Mouse (Mus musculus) kidney, adult 11 months (tissue): ENCODE data around the gene Hunk.

Experiments
- DNase-seq: peaks from one replicate; pipeline ENCODE4 v3.0.0; 2022

Hunk gene

DNA sequence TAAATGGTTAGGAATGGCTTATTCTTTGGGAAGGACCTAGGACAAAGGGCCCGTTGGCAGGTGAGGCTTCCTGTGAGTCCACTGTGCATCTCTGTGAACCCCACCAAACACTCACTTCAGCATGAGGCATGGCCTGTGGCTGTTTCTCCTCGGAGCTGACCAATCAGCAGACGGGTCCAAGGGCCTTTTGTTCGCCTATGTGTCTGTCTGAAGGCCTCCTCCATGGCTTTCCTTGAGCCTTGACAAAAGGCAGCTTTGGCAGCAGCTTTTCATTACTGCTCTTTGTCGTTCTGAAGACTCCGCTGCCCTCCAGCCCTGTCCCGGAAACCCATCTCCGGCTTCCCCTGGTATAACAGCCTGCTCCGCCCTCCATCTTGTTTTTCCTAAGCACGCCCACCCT lies 54.8 kb downstream of the Hunk start:
- no peak for DNase-seq

DNA sequence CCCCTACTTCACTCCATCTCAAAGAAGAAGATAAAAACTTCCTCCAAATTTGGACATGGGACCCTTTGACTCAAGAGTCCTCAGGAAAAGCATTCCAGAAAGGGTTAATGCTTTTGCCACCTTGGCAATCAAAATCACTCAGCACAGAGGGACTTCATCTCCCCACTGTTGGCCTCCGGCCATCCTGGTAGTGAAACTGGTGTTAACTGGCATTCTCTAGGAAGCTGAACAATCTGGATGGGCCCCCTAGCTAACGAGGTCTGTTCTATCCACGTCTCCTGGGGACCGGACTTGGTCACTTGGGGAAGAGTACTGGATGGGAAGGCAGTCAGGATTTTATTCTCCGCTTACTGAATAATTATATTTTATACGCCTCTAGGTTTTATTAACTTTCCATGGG lies 57.2 kb downstream of the Hunk start:
- DNase-seq = no peak

DNA sequence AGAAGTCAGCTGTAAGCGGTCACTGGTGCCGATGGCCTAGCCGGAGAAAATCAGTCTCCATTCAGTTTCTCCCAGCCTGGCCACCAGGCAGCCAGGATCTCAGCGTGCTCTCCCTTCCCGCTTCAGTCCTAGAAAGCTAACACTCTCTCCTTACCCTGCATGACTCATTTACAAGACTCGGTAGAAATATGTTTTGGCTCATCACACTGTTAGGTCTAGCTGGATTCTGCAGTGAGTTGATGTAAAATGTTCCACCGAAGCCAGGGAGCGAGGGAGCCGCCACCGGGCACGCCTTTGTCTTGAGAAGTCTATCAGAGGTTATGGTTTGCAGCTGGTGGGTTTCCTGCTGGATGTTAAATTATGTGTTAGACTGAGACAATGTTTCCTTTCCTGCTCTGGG lies 67.4 kb downstream of the Hunk start:
- no peak for DNase-seq

DNA sequence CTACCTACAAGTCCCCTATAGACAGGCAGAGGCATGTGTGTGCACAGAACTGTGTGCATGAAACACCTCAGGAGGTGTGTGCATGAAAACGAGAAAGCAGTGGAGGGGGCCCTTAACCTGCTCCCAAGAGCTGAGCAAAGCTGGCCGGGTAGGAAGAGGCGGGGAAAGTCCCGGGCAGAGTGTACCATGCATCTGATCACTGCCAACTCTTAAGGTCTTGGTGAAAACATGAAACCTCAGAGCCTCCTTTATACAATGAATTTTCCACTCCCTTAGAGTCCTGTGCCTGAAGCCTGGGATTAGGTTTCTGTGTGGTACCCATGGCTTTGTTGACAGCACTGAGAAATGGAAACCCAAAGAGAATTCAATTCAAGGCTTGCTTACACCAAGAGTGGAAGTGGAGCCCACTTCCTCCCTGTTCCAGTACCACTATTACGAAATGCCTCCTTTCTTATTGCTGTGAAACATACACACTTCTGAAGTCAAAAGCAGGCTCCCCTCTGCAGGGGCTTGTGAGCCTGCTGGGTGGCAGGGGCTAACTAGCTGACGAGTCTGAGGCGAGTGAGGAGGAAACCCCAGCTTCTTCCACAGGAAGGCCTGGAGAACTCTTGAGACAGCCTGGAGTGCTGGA lies 70.8 kb downstream of the Hunk start:
- no peak for DNase-seq

DNA sequence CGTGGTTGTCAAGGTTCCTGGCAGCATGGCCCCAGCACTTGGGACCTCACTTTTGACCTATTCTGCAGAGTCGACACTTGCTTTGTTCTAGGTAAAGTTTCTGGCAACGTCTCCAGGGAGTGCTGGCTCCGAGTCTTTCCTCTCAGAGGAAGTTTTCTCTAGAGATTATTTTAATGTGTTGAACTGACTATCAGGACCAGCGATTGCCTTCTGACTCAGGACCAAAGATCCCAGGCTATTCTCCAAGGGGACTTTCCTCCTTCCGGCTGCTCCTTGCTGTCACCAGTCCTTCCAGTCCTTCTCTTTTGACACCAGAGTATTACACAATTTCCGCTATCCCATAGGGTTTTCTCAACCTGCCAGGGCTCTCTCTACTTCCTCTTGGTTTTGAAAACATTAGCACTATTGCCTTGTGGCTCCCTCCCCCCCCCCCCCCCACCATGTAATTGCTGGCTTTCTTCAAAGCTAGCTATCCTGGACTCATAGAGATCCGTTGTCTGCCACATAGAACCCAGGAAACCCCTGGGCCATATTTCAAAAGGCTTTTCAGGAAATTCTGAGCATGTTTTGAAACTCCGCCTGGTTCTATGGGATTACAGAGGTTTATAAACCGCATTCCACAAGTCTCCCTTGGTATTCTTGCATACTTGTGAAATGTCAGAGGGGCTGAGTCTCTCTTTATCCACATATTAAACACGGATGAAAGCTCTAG lies 73.2 kb downstream of the Hunk start:
- no peak for DNase-seq

DNA sequence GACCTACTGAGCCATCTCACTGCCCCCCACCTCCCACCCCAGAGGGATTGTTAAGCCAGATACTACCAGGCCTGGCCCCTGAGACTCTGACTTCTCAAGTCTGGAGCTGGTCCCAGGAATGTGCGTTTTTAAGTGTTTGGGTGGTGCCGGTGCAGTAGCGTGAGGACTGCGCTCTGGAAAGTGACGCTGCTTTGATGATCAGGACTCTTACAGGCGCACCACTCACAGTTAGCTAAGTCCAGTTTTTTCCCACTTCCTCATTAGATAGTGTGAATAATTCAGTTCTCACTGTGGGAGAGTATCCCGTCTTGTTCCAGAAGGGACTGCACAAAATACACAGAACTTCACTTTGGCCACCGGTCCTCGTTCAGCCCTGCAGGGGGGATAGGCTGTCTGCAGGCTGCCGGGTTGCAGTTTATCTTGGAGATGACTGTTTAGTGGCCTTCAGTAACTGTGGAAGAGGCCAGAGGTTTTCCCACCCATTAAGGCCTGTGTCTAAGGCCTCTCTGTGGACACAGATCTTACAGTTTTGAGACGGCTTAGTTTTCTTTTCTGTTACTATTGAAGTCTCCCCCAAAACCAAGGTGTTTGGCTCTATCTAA lies 75.6 kb downstream of the Hunk start:
- DNase-seq = no peak

DNA sequence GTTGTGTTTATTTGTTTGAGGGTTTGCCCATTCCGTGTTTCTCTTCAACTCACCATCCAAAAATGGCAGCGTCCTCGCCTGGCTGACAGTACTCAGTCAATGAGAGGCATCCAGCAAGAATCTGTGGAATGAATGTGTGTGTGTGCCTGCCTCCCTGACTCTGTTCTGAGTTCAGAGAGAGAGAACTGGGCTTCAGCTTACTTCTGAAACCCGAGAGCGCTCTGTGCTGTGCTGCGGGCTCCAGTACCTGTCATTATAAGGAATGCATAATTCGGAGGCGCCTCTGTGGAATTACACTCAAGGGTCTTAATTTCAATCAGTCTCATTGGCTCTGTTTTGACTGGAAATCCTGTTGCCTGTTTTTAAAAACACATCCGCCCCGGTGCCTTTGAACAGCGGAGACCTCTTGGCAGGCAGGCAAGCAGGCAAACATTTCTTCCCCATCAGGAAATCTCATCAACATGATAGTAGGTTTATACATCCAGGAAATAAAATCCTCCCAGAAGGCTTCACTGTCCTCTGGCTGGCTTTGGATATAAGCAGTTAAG lies 77.0 kb downstream of the Hunk start:
- DNase-seq = no peak

DNA sequence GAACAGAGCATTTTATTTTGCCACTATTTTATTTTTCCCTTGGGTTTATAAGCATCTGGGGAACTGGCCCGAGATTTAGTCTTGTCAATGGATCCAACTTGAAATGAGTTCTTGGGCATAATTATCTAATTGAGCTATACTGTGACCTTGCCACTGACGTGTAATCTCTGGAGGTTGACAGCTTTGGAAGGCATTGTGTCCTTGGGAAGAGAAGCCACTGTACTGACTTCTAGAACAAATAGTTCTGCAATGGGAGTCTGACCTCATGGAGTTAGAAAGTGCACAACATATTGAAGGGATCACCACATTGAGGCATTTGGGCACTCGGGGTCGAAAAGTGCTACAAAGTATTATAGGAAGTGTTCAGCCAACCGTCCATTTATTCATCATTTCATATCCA lies 79.3 kb downstream of the Hunk start:
- DNase-seq = no peak

DNA sequence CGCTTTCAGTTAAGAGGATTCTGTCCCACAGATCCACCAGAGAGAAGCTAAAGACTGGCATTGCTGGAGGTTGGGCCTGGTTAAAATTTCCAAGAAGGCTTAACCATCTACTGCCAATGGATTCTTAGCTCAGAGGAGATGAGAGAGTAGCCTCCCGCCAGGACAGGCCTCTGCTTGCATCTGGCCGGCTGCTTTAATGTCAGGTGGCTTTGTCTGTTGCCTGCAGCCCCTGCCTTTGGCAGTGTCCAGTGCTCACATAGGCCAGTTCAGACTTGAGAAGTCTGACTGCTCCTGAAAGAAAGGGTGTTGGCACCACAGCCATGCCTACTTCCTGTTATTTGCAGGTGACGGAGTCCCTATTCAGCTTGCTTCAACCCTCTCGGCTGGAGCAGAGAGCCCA lies 82.5 kb downstream of the Hunk start:
- DNase-seq = no peak

DNA sequence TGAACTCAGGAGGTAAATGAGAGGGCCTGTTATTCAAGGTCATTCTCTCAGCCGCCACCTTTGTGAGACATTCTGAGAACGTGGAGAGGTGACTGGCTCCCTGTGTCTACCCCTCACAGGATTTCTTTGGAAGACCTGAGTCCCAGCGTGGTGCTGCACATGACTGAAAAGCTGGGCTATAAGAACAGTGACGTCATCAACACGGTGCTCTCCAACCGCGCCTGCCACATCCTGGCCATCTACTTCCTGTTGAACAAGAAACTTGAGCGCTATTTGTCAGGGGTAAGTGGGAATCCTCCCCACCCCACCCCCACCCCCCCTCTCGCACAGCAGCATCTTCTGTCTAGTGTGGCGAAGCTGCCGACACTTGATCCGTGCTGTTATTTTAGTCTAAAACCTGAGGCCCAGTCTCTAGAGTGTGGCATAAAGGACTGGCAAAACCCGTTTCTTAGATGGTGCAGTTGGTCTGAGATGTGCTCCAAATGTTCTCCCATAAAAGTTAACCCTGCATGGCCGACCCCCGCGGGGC lies 90.0 kb downstream of the Hunk start:
- no peak for DNase-seq

DNA sequence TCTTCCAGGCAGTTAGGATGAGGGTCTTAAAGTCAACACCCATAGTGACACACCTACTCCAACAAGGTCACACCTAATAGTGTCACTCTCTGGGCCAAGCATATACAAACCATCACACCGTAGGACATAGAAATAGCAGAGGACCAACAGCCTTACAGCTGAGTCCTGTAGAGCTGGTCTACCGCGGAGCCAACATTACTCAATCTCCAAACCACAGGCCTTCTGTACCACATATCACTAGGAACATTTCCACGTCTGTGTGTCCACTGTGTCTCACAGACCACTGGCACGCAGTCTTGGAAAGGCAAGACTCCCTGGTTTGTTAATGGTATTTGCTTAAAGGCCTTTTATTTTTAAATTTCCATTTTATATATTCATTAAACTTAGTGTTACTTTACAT lies 95.8 kb downstream of the Hunk start:
- no peak for DNase-seq

DNA sequence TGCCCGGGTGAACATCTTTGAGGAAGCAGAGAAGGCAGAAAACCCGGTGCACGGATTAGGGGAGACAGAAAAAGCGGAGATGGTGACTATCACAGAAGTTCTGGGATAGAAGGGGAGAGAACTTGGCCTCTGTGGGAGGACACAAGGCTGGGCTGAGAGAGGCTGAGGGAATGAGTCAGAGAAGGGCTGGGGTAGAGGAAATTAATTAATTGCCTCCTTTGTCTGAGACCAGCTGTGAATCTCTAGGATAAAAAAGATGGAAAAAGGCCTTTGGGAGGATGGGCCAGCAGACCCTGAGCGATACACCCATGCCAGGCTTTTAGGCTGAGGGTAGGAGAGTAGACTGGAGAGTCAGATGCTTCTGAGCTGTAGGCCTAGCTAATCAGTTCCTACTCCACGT lies 97.5 kb downstream of the Hunk start:
- no peak for DNase-seq

DNA sequence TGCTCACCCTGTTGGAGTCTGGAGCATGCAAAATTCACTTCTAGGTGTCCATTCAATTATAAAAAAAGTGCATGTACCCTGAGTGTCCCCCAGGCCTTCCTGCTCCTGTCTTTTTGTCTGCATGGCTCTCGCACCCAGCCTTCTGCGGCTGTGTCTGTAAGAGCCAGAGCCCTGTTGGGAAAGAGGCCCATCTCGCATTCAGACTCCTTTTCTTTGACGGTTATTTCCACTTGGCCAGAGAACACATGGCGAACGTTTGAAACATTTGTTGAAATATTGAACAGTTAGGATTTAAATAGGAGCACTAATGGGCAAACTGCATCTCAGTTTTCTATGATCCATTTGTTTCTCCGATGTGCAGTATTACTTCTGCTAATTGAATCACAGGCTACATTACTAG lies 99.3 kb downstream of the Hunk start:
- DNase-seq = no peak

DNA sequence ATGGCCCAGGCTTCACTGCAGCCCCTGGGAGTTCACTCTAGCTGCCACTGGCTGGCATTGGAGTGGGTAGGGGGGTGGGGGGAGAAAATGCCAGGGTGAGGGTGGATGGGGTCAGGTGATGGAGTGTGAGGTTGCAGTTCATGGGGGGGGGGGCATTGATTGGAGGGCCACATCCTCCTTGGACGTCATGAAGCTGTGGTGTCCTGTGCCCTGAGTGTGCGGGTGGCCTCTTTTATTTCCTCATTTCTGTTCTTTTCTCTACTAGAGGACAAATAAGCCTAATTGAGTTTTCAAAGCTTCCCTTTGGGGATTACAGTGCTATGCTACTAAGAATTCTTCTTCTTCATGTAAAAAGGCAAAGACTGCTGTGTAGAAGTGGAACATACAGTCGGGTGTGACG lies 99.8 kb downstream of the Hunk start:
- no peak for DNase-seq

DNA sequence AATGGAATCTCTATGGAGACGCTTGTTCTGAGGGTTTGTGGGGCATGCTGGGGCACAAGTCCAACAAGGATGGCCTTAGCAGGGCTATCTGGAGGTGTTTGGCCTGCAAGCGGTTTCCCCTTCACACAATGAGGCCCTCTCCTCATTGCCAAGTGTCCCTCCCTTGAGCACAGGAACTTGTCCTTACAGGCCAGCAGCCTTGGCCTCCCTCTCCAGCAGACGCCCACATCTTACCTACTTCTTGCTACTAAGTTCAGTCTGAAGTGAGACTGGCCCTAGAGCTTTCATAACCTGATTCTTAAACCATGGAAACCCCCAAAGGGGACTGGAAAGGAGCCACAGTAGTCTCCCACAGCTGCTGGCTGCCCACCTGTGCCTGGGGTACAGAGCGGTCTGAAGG lies 104.3 kb downstream of the Hunk start:
- no peak for DNase-seq

DNA sequence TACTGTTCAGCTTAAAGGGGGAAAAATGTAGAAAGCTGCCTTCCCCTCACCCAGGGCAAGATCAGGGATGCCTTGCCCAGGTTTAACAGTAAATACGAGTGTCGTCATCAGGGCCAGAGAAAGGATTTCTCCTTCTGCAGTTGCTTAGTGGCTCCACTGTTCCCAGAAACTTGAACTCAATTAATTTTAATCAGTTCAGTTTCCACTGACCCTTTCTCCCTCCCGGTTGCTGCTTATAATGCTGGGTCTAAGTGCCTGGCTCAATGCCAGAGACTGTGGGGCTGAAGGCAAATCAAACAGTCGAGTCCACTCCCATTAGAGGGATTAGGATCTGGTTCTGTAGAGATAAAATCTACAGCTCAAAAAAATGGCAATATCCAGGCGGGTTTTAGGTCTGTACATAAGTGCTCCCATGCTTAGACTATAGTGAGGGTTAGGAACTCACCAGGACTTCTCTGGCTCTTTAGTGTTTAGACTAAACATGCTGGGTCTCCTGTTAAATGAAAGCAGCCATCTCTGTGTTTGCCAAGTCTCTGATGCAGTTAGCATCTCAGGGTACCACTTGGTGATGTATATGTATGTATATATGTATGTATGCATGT lies 106.2 kb downstream of the Hunk start:
- DNase-seq = no peak

DNA sequence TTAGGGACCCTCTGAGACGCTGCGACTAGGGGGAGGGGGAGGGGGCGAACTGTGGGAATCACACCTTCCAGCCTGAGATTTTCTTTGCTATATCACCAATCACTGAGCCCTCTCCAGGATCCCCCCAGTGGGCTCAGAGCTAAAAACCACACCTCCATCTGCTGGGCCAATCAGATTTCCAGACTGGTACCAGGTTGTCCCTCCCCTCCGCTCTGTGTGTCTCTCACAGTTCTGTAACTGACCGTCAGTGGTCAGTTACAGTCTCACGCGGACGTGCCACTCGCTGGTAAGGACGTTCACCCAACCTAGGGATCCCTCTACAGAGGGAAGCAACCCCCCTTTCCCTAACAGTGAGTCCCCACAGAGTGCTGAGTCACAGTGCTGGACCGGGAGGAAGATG lies 111.1 kb downstream of the Hunk start:
- no peak for DNase-seq

DNA sequence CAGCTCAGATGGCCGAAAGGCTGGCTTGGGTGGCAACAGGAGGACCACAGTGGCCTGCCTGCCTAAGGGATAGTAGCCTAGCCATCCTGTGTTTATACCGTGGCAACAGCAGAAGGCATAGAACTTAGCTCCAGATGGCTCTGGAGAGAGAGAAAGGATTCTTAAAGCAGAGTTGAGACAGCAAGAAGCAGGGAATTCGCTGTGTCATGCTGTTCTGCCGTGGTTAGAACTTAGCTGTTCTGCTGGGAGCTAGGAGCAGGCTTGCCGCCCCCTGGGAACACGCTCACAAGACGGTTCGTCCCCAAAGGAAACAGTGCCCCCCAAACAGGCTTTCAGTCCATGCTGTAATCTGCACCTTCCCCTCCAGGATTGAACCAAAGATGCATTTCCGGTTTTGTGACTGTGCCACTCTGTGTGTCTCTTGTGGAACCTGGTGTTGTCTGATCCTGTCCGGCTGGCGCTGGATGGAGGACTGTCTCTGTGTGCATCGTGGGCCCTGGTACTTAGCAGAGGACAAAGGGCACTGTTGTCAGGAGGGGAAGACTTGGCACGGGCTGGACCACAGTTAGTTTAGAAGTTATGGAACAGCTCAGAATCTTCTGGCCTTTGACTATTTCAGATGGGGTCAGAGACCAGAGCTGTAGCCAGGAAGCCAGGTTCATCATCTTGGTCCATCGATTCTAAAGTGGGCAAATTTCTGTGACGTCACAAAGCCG lies 112.1 kb downstream of the Hunk start:
- DNase-seq = peak; percentile 27

DNA sequence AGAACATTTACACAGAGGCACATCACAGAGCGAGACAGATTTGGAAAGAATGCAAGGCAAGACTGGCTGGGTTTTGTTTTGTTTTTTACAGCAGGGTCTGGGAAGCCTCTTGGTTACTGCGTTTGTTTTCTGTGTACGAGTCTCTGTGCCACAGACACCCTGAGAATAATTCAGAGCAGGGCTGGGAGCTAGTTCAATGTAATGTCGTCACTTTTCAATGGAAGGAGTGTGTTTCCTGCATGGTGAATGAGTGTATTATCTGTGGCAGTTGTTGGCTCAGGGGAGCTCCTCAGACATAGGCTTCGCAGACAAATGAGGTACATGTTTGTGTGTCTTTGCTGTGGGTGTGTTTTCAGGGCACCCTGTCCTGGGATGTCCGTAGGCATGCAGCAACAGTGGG lies 115.0 kb downstream of the Hunk start:
- DNase-seq = no peak

DNA sequence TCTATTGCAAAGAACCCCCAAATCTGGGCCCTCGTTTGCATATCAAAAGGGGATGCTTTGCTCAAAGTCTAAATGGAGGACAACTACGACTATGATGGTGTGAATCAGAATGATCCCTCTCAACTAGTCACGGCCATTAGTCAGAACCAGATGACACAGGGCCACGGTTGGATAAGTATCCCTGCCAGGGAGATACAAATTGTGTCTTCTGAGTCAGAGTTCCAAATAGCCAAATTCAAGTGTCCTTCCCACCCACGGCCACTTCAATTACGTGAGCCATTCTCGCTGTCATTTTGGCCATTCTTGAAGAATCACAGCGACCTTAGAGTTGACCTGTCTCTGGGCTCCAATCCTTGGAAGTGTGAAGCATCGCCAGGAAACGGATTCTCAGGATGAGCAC lies 119.4 kb downstream of the Hunk start:
- DNase-seq = no peak

DNA sequence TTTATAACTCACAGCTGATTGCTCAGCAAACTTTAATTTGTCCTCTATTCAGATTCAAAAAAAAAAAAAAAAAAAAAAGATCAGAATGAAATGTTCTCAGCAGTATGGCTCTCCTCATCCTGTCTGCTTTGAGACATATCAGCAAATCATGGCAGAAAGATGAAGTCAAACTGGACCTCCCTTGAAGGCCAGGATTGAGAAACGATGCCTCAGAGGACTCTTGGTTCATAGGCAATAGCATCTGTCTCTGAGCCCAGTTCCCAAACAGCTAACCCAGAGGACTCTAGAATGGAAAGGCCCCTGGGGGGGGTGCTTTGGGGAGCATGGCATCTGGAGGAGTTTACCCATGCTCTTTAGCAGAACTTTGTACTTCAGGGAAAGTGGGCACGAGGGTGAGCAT lies 119.9 kb downstream of the Hunk start:
- no peak for DNase-seq

DNA sequence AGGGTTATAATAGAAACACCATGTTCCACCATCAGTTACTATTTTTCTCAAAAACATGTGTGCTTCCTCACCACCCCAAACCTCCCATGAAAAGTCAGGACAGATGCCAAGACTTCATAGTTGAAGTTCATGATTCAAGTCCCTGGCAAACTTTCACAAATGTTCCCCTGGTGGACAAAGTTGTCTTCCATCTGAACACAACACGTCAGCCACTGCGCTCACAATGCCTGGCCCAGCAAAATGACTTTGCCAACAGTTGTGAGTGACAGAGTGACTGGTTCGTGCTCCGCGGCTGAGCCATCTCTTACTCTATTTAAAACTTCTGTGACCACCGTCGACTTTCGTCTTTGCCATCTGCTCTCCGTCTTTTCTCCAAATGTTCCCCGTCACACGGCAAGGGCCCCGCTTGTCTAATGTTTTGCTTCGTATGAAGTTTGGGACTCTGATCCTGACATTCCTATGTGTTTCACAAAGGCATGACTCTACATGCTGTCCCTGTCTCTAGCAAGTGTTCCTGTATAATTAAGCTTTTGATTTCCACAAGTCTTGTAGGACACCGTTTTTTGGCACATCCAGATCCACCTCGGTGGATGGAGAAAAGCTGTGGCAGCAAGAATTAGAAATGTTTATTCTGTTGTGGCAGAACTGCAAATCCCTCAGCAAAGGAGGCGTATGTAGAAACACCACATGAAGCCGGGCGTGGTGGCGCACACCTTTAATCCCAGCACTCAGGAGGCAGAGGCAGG lies 125.9 kb downstream of the Hunk start:
- DNase-seq = no peak
